Mouse (Mus musculus) liver, embryonic 14 days (tissue): Measurements from ENCODE around the gene Klf13. TPM values are rescaled to one million over a fixed set of nuclear protein-coding genes. Genes with fewer than 3 reads are reported as not detected.

Experiments used
- polyA plus RNA-seq: library from polyadenylated mRNA; depleted of rRNA; stranded (reverse); fragments of >200 nt; gene quantifications from 2 replicates; pipeline ENCODE4 v1.2.3, GENCODE M21; 2012; rRNA removed

The Klf13 gene
- 2.9 and 3.6 TPM in 2 replicates for polyA plus RNA-seq

GRCm38 (mm10) chr7:63938914-63939396 lies at the start of gene Klf13:
Gene Klf13, minus strand, starts transcription at chr7:63938915.

DNA sequence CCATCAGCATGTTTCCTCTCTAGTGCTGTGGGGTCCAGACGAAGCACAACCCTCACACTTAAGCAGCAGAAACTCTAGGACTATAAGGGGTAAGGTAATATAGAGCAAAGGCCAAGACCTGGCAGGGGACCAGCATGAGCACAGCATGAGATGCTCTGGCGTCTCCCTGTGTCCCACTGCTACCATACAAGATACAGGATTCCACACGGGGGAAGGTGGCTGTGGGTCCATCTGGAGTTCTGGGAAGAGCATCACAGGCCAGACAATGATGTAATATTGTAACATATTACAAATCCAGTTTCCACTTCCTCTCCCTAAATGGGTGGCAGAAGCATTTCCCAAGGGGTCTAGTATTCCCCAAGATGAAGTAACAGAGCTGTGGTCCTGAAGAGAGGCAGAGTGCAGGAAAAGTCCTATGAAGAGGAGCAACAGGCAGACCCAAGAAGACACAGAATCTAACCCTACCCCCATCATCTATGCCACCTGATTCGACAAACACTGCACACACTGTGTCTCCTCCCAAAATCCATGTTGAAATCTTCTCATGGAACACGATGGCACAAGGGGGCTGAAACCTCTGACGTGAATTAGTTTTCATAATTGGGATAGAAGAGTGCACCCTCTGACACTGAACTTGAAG lies 22.3 kb downstream of the Klf13 start, which contains the start of gene E030018B13Rik:
TSS of gene E030018B13Rik (plus strand) at position 590 of the 640 bp plus-strand sequence.

Other genes starting within 250 kb of the Klf13 start
- gene E030018B13Rik, start 22.1 kb downstream of the Klf13 start, polyA plus RNA-seq, result not detected in 2 replicates
- gene Trpm1, start 214.9 kb upstream of the Klf13 start, polyA plus RNA-seq, result not detected in 2 replicates